Mouse (Mus musculus) gastrocnemius, postnatal 25 days (tissue): Measurements from ENCODE around the gene Rpl36al. TPM values are rescaled to one million over a fixed set of nuclear protein-coding genes. Genes with fewer than 3 reads are reported as not detected.

Experiments used
- DNase-seq: peaks from one replicate; pipeline ENCODE4 v3.0.0; 2022
- long read RNA-seq, 2 experiments: library from polyadenylated mRNA; stranded (forward); transcript quantifications; one replicate each; pipeline ENCODE4 v2.0.0; 2021
- total RNA-seq, 2 experiments: library from RNA; stranded (reverse); gene quantifications; 1 replicate in 1 of 2; 2 replicates in 1 of 2; pipeline ENCODE4 v1.2.3; 2021

Rpl36al gene
- total RNA-seq, result 100 to 1,000 TPM; 280 to 315 TPM
- long read RNA-seq, experiment 1, transcript Rpl36al-202 (1 exons, 1,276 nt), result minor isoform, 23 of 646 reads
- long read RNA-seq, experiment 1, transcript Rpl36al-201 (2 exons, 526 nt), result major isoform, 621 of 646 reads
- long read RNA-seq, experiment 1, partial matches to known transcripts, result 0 of 646 reads
- long read RNA-seq, experiment 1, other reads (novel, unspliced or antisense), result 1 of 646 reads
- long read RNA-seq, experiment 2, transcript Rpl36al-202 (1 exons, 1,276 nt), result minor isoform, 10 of 396 reads
- long read RNA-seq, experiment 2, transcript Rpl36al-201 (2 exons, 526 nt), result major isoform, 384 of 396 reads
- long read RNA-seq, experiment 2, partial matches to known transcripts, result 0 of 396 reads
- long read RNA-seq, experiment 2, other reads (novel, unspliced or antisense), result 1 of 396 reads

GRCm38 (mm10) chr12:69183583-69184308, at the start of gene Rpl36al, which contains the start of gene Mgat2:
Gene Rpl36al, minus strand, starts transcription at chr12:69184083.
Gene Mgat2, plus strand, starts transcription at chr12:69184157.
- DNase-seq, result peak; percentile 98

GRCm38 (mm10) chr12:69229251-69229650, 45.4 kb upstream of the Rpl36al start:
- DNase-seq, result no peak

GRCm38 (mm10) chr12:69227776-69228466, 44.0 kb upstream of the Rpl36al start, which contains the start of gene Pole2:
Gene Pole2, minus strand, starts transcription at chr12:69228195.
- peak; percentile 88 for DNase-seq

- no peak for DNase-seq
These were observed 36.9 kb upstream of the Rpl36al start for GRCm38 (mm10) chr12:69220613-69221277.

GRCm38 (mm10) chr12:69216587-69216986, 32.7 kb upstream of the Rpl36al start:
- no peak for DNase-seq

- DNase-seq, result peak; percentile 54
These were observed 31.3 kb upstream of the Rpl36al start for GRCm38 (mm10) chr12:69215000-69215785.

GRCm38 (mm10) chr12:69214393-69214792, 30.5 kb upstream of the Rpl36al start:
- no peak for DNase-seq

- DNase-seq, result no peak
These were observed 29.4 kb upstream of the Rpl36al start for GRCm38 (mm10) chr12:69213186-69213777.

GRCm38 (mm10) chr12:69211057-69211456, 27.2 kb upstream of the Rpl36al start:
- no peak for DNase-seq

GRCm38 (mm10) chr12:69210056-69210979, 26.4 kb upstream of the Rpl36al start:
- DNase-seq, result no peak

GRCm38 (mm10) chr12:69208520-69208919, 24.6 kb upstream of the Rpl36al start:
- no peak for DNase-seq

- no peak for DNase-seq
These were observed 24.0 kb upstream of the Rpl36al start for GRCm38 (mm10) chr12:69207926-69208325.

- DNase-seq, result no peak
These were observed 23.5 kb upstream of the Rpl36al start for GRCm38 (mm10) chr12:69207396-69207795.

- DNase-seq, result no peak
These were observed 20.4 kb upstream of the Rpl36al start, which contains the start of gene Gm49384 for GRCm38 (mm10) chr12:69204052-69204833. Gene Gm49384, minus strand, starts transcription at chr12:69204267.

- DNase-seq, result no peak
These were observed 15.1 kb upstream of the Rpl36al start for GRCm38 (mm10) chr12:69198985-69199384.

GRCm38 (mm10) chr12:69198164-69198535, 14.3 kb upstream of the Rpl36al start, which contains the start of gene Dnaaf2:
Gene Dnaaf2, minus strand, starts transcription at chr12:69198429.
- no peak for DNase-seq

- DNase-seq, result peak; percentile 36
These were observed 13.7 kb upstream of the Rpl36al start for GRCm38 (mm10) chr12:69197378-69198163.
